Mouse (Mus musculus) G1E-ER4 (cell line): ENCODE data around the gene Med10. TPM values are rescaled to one million over a fixed set of nuclear protein-coding genes. Genes with fewer than 3 reads are reported as not detected.

Source experiments
- GATA1 ChIP-seq: IDR thresholded peaks from one replicate; pipeline ENCODE4 v1.8.0; 2012; ENCODE audit warnings: low read length, inconsistent platforms
- polyA plus RNA-seq: library from polyadenylated mRNA; stranded (reverse); fragments of >175 nt; gene quantifications from 2 replicates; pipeline ENCODE4 v1.2.3, GENCODE M21; 2012

Gene Med10
- polyA plus RNA-seq = 16.7 and 29.1 TPM in 2 replicates

GRCm38 (mm10) chr13:69802095-69802494, at the start of gene Med10:
Gene Med10 (plus strand): TSS chr13:69802395.
- no peak for TF ChIP-seq GATA1

GRCm38 (mm10) chr13:69752875-69753274, 49.3 kb upstream of the Med10 start:
- TF ChIP-seq GATA1 = no peak

GRCm38 (mm10) chr13:69758979-69759378, 43.2 kb upstream of the Med10 start:
- TF ChIP-seq GATA1 = no peak

- TF ChIP-seq GATA1 = no peak
These were observed 40.8 kb upstream of the Med10 start for GRCm38 (mm10) chr13:69761393-69761792.

- no peak for TF ChIP-seq GATA1
These were observed 37.5 kb upstream of the Med10 start for GRCm38 (mm10) chr13:69764646-69765045.

GRCm38 (mm10) chr13:69768152-69768551, 34.0 kb upstream of the Med10 start:
- TF ChIP-seq GATA1 = no peak

- no peak for TF ChIP-seq GATA1
These were observed 31.4 kb upstream of the Med10 start for GRCm38 (mm10) chr13:69770538-69771456.

- TF ChIP-seq GATA1 = no peak
These were observed 29.8 kb upstream of the Med10 start for GRCm38 (mm10) chr13:69772358-69772757.

- no peak for TF ChIP-seq GATA1
These were observed 24.0 kb upstream of the Med10 start for GRCm38 (mm10) chr13:69778221-69778620.

GRCm38 (mm10) chr13:69788704-69789103, 13.5 kb upstream of the Med10 start:
- TF ChIP-seq GATA1 = no peak

GRCm38 (mm10) chr13:69791814-69792213, 10.4 kb upstream of the Med10 start:
- TF ChIP-seq GATA1 = no peak

GRCm38 (mm10) chr13:69792541-69793009, 9.6 kb upstream of the Med10 start:
- no peak for TF ChIP-seq GATA1

GRCm38 (mm10) chr13:69794808-69795207, 7.4 kb upstream of the Med10 start:
- TF ChIP-seq GATA1 = no peak

- TF ChIP-seq GATA1 = no peak
These were observed 7.8 kb downstream of the Med10 start for GRCm38 (mm10) chr13:69809681-69810611.

GRCm38 (mm10) chr13:69810936-69811680, 8.9 kb downstream of the Med10 start:
- TF ChIP-seq GATA1 = no peak
